Mouse (Mus musculus): ENCODE measurements at regions not wholly inside any gene's neighbourhood (a gene's known extent, or its start where the extent isn't known, plus 50 kb on each side); places are given as distances from the start of the nearest gene placed in this dataset.

- TF ChIP-seq POLR2A (IDR thresholded peaks at IDR 0.05; ENCODE audit: low read depth, low read length) (no peak), CTCF (IDR thresholded peaks at IDR 0.05; ENCODE audit: borderline replicate concordance, insufficient read depth, low read length) (no peak)
Measured at GRCm38 (mm10) chr8:89785011-89785410, 563.1 kb downstream of the Tox3 start.
